Mouse (Mus musculus) thymus, postnatal 10 days (tissue): Measurements from ENCODE around the gene Slc19a3.
"Not testable (repeated sequence)": the region's sequence is repeated elsewhere in the genome, so short reads cannot be mapped to it uniquely, and the experiment has no call there.

Experiments used
- DNase-seq, 2 experiments: peaks; one replicate each; pipeline ENCODE4 v3.0.0; 2021; ENCODE audit warnings: low spot score in 2 of 2

Gene Slc19a3

DNA sequence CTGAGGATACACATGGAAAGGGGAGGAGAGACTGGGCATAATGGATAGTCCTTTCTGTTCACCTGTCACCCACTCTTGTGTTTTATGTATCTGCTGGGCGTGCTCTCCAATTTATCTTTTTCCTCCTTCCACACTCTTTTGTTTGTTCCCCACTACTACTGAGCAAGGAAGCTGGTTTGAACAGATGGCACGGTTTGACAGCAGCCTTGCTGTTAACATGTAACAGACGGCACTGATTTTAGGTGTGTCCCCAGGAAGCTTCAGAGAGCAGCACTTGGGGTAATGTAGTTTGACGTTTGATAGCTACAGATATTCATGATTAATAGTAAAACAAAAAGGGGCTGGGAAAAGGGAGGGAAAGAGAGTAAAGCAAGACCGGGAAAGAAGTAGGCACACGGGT, 30.8 kb downstream of the Slc19a3 start:
- DNase-seq, result no peak

DNA sequence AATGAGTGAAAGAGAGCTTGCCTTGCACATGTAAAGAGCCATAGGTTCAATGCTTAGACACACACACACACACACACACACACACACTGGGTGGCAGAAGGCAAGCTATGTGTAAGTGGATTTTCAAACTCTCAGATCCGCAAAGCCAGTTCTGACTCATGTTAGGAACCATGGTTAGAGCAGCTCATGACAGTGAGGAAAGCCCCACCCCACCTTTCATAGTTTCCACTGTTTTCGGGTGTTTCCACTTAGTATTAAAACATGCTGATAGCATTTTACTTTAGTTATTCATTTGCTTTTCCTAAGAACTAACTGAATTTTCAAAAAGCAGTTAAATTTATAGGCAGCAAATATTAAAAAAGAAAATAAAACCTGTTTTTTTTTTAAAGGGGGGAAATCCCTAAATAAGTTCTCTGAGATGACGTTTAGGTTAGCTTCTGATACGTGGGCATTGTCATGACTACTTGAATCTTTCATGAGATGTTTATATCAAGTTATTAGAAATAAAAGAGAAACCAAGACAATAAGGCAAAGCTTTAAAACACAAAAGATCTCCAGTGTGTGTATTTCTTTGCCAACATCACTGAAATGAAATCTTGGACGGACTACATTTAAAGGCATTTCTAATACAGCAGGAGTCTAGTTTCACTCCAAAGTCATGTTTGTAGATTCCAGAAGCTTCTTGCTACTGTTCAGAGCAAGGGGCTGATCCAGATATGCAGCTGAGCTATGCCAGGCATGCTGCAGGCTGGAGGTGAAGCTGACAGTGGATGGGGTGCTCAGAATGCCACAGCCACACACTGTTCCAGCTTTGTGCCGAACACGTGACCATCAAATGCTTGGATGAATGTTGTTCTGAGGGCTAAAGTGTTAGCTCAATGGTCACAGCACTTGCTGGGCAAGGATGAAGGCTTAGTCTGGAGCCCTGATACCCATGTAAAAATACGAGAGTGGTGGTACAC, 31.7 kb downstream of the Slc19a3 start:
- no peak for DNase-seq

DNA sequence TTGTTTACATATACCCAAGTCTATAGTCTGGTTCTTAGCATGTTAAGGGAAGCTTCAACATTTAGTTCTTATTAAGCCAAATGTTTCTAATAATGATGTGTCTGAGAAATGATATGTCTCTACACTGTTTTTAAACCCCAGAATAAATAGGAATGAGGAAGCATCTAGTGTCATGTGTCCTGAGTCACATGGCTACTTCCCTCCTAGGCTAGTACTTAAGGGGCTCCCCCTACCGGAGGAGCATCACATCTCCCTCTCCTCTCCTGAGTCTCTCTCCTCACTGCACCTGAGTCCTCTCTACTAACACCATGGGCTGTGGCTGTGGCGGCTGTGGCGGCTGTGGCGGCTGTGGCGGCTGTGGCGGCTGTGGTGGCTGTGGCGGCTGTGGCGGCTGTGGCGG, 37.9 kb downstream of the Slc19a3 start, which contains the start of gene Gm47959:
Gene Gm47959 (plus strand): TSS at position 243 of the 400 bp plus-strand sequence.
- not testable (repeated sequence) for DNase-seq

DNA sequence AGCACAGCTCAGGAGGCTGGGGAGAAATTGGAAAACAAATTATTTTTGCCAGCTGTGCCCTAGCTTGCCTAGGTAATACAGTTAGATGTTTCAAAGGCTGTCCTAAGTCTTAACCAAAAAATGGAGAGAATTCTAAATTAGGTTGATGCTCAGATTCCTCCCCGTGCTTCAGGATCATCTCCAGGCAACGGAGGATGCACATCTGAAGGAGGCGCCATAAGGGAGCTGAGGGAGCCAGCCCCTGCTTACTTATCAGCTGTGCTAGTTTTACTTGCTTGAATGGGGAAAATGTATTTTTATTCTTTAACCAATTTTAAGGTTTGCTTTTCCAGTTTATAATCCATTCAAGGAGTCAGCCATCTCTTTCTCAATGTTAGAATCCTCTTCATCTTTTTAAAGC, 44.3 kb downstream of the Slc19a3 start:
- DNase-seq, result no peak

DNA sequence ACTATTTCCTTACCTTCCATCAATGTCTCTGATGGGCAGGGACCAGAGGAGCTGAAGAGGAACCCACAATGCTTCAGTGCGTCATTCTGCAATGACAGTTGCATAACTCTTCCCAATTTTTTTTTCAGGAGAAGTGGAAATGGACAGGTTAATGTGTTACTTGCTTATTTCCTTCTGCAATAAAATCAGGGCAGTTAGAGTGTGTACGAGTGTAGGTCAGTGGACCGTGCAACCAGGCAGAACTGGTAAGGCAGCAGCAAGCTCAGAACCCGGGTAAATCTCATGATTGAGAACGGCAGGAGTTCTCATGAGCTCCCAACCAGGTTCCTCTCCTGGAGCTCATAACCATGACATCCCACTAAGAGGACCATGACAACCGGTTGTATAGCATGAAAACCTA, 46.2 kb downstream of the Slc19a3 start:
- DNase-seq, result no peak

DNA sequence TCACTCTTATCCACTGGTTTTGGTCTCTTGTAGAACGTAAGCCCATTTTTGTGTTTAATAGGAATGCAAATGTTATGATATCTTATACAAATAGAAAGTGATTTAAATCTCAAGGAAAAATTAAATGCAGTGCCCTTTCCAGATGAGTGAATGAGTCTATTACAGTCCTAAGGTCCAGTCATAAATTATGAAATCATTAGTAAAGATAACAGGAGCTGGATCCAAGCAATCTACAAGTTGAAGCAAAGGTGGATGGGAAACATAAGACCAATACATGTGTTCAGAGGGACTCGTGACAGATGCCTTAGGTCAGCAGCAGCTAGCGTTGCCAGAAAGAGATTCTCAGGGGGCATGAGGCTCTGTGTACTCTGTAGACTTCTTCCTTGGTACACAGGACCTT, 46.7 kb downstream of the Slc19a3 start:
- no peak for DNase-seq

DNA sequence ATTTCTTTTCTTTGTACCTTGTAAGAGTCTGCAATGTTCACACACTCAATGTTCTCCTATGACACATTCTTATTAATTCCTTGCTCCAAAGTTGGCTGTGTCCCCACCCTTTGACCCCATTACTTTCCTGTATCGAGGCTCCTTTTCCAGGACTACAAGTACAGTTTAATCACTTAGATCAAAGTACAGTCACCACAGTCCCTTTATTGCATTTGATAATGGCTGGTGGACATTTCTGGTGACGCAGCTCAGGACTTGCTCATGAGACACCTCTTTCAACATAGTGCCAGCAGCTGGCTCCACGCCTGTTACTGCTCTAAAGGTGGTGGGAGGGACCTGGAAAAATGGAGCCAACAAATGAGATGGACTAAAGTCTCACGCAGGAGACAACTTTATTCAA, 47.2 kb downstream of the Slc19a3 start:
- DNase-seq, result no peak

DNA sequence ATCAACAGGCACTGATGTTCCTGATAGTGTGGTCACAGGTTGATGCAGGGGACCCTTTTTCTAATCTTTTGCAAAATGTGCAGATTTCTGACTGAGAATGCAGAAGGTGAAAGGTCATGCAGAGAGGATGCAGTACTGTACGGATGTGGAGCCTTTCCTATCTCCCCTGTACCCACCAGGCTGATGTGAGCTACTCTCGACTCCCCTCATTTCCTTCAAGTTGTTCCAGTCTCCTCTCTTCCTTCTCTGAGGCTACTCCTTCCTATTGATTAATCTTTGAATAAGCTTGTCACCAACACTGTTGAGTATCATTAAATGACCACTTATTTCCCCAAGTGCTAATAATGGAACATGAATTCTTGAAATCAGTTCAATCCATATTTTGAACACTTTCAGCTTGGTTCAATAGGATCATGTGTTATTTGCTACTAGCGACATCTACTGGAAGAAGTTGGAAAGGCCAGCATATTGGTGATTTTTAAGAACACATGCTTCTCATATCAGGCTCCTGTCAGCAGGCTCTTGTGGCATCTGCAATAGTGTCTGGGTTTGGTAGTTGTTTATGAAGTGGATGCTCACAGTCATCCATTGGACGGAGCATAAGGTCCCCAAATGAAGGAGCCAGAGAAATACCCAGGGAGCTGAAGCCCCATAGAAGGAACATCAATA, 50.6 kb downstream of the Slc19a3 start:
- peak in 1 of 2 experiments; percentile 54 for DNase-seq

DNA sequence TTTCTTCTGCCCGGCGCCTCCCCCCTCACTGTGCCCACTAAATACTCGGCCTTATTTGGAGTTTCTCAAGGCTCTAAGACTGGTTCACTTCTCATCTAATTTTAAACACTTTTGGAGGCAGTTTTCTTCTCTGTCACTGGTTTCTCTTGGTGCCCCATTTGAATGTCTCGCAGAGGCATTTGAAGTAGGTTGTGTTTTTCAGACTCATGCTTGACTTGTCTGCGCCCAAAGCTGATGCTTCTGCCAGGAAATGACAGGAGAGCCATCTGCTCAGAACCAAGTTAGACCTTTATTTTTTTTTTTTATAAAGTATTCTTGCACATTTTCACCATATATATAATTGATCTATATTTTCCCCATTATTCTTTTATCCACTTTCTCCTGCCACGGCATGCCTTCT, 51.5 kb downstream of the Slc19a3 start:
- DNase-seq, result no peak

DNA sequence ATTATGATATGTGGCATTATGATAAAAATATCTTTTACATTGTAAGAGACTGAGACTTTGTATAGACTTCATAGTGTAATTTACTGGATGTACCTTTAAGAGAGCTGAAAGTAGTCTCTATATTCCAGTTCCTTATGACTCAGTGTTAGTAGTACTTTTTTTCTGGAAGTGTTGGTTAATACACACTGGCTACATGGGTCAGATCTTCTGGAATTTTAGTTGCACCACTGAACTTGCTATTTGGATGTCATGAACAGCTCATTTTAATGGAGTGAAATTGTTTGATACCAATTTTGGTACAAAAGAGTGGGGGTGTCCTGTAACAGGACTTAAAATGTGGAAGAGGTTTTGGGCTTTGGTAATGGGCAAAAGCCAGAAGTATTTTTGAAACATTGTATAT, 60.4 kb downstream of the Slc19a3 start:
- DNase-seq, result no peak

DNA sequence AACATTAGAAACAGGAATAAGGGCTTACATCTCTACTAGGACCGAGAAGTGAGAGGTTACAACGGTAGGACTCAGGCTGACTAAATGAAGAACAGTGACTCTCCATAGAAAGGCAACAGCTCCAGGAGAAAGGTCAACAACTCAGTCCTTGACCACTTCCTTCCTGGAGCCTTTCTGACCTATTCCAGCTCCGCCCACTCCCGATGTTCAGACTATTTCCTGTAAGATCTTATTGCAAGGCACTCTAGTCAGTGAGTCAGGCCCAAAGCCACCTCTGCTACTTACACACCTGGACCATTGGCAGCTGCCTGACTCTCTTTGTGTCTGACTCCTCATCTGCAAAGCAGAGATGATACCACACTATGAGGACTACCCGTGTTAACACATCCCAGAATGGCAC, 62.5 kb downstream of the Slc19a3 start:
- DNase-seq, result no peak

DNA sequence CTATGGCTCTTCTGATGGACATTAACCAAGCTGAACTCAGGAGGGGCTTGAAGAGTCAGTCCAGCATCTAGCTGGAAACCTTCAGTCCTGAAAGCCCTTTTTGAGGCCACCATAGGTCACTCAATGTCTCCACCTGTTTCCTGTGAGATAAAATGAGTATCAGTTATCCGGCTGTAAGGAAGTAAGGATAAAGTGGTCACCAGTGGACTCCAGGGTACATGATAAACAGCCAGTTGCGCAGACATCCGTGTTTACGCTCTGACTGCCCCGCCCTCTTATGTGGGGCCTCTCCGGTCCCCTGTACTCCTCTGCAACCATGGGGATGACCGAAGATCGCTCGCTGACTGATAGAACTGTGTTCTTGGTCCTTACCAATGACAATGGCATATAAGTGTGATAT, 63.9 kb downstream of the Slc19a3 start:
- no peak for DNase-seq

DNA sequence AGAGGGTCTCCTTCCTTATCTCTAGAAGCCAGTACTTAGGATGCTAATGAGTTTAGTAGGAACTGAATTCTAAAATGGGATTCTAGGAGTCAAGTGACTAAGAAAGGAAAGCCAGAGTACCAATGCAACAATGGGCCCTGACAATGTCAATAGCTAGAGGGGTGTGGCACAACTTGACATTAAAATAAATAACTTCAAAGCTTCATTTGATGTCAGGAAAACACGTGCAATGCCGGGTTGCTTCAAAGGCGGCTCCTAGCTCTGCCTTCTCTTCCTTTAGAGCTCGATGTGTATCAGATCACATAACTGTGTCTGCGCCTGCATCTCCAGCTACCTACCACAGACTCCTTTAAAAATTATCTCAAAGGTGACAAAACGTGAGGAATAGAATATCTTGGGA, 64.3 kb downstream of the Slc19a3 start:
- DNase-seq, result peak; percentile 9 to 12

DNA sequence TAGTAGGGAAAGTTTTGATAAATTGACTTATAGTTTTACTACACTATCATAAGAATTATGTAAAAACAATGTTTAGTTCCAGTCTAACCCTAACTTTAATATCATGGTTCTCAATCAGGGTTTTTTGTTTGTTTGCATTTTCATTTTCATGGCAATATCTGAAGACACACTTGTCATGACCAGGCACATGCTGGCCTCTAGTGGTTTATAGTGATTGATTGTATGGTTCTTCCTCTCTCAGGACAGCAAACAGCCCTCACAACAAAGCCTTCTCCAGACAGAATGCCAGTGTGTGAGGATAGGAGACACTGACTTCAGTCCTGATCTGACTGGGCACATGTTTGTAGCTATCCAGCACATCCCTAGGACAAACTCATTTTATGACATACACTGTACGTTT, 65.0 kb downstream of the Slc19a3 start:
- DNase-seq, result no peak

DNA sequence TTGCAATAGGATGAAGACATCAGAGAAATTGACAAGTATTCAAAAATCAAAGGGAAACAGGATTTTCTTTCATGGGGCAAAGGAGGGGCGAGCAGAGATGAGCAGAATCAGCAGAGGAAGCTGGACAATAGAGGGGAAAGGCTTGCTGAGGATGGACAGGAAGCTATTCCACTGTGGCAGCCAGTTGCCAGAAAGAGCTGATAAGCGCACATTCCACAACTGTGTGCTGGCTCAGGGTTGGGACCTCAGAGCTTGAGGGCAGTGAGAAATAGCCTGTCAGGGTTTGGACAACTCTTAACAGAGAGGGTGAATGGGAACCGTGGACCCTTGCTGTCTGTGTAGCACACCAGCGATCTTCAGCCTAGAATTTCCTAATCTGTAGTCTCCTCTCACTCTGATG, 66.2 kb downstream of the Slc19a3 start:
- DNase-seq, result no peak

DNA sequence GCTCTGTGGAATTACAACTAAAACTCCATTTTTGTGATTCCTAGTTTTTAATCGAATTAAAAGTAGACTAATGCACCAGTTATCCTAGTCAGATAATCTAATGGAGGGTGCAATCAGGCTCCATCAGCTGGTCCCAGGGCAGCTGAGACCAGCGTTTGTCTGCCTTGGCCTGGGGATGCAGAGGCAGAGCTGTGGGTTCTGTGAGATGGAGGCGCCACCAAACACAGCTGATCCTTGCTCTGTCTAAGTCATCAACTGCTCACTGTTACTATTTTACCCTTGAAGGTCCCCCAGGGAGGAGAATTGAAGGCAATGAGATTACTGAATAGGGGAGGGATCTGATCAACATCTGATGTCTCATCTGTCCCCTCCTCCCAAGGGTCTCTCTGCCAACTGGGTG, 71.8 kb downstream of the Slc19a3 start:
- no peak for DNase-seq
